30 mouse cellular contexts compared by ENCODE assay signal in the genomic region with DNA sequence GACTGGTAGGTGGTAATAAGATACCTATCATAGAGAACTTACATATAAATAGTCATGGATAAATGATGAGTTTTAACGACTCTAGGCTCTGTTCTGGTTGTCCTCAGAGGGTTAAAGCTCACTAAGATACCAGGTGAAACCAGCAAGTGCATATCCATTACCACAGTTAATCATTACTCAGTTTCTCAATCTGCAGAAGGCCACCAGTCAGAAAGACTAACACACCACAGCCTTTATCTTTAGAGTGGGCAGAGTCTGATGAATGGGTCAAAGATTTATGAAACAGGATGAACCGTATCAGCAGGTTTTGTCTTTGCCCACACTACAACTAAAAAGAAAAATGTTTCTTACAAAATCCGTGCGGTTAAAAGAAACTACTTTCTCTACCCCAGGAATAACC. TPM values are rescaled to one million over a fixed set of nuclear protein-coding genes. Genes with fewer than 3 reads are reported as not detected.
DNase-seq lines count a peak whose midpoint lies in the region; ATAC-seq and TF ChIP-seq lines count a peak whose summit lies in the region.
"Had no signal": no experiment of that assay in that cellular context is flagged by ENCODE, and none has a peak within 500 bp of the region (broad histone marks: within the 10 kb centered on the region; RNA-seq: fewer than 3 reads in every experiment).

No protein-coding gene starts in this region.

- no peak overlapping the region for H3K4me2 ChIP-seq in kidney, postnatal 0 days (ENCODE audit: low read length)
- no peak overlapping the region for H3K4me2 ChIP-seq in kidney, embryonic 15.5 days
- H3K4me2 ChIP-seq in intestine, postnatal 0 days (replicated peaks; ENCODE audit: low read depth): no peak overlapping the region
- peak overlapping the region; percentile 23; the same call in 1 of the 2 replicates for H3K4me2 ChIP-seq in liver, embryonic 13.5 days
- no peak overlapping the region for H3K4me2 ChIP-seq in forebrain, embryonic 11.5 days (ENCODE audit: low read depth, low read length, severe bottlenecking)
- no peak overlapping the region for H3K4me2 ChIP-seq in midbrain, embryonic 15.5 days
- H3K4me2 ChIP-seq: embryonic facial prominence, embryonic 13.5 days; hindbrain, embryonic 15.5 days; midbrain, embryonic 13.5 days had no signal

- no peaks in the 10 kb centered on the region for H3K36me3 ChIP-seq in kidney, postnatal 0 days (ENCODE audit: insufficient read depth, low read length)
- H3K36me3 ChIP-seq in kidney, embryonic 15.5 days: no peaks in the 10 kb centered on the region
- H3K36me3 ChIP-seq in intestine, postnatal 0 days (ENCODE audit: control insufficient read depth, insufficient read depth): no peaks in the 10 kb centered on the region
- no peaks in the 10 kb centered on the region for H3K36me3 ChIP-seq in liver, embryonic 13.5 days
- no peaks in the 10 kb centered on the region for H3K36me3 ChIP-seq in small intestine, adult 2 months (ENCODE audit: control insufficient read depth, insufficient read depth, low read length)
- no peaks in the 10 kb centered on the region for H3K36me3 ChIP-seq in forebrain, embryonic 11.5 days (ENCODE audit: control insufficient read depth, insufficient read depth, low read length)
- H3K36me3 ChIP-seq in midbrain, embryonic 15.5 days (replicated peaks): no peaks in the 10 kb centered on the region
- H3K36me3 ChIP-seq: embryonic facial prominence, embryonic 13.5 days; forebrain, embryonic 10.5 days; hindbrain, embryonic 10.5 days; hindbrain, embryonic 15.5 days; midbrain, embryonic 13.5 days had no signal

- no peak for TF ChIP-seq CTCF in kidney, postnatal 0 days (IDR thresholded peaks at IDR 0.05; ENCODE audit: low read depth)
- no peak for TF ChIP-seq CTCF in intestine, postnatal 0 days (IDR thresholded peaks at IDR 0.05; ENCODE audit: low read depth)
- no peak for TF ChIP-seq CTCF in small intestine, adult 2 months (IDR thresholded peaks at IDR 0.05; ENCODE audit: extremely low read depth, insufficient read length, insufficient replicate concordance, low read depth, low read length)

- H3K27me3 ChIP-seq in kidney, postnatal 0 days (ENCODE audit: insufficient read depth, low read length): no peaks in the 10 kb centered on the region
- no peaks in the 10 kb centered on the region for H3K27me3 ChIP-seq in kidney, embryonic 15.5 days
- no peaks in the 10 kb centered on the region for H3K27me3 ChIP-seq in intestine, postnatal 0 days (replicated peaks; ENCODE audit: control insufficient read depth, insufficient read depth, low read length)
- no peaks in the 10 kb centered on the region for H3K27me3 ChIP-seq in liver, embryonic 13.5 days
- H3K27me3 ChIP-seq in small intestine, adult 2 months (ENCODE audit: control insufficient read depth, insufficient read depth, low read length): no peaks in the 10 kb centered on the region
- H3K27me3 ChIP-seq in forebrain, embryonic 11.5 days (ENCODE audit: control insufficient read depth, insufficient read depth, low read length): no peaks in the 10 kb centered on the region
- no peaks in the 10 kb centered on the region for H3K27me3 ChIP-seq in midbrain, embryonic 15.5 days (replicated peaks)
- H3K27me3 ChIP-seq: embryonic facial prominence, embryonic 13.5 days; hindbrain, embryonic 15.5 days; megakaryocyte, embryonic 14.5 days; midbrain, embryonic 13.5 days had no signal

- H3K27ac ChIP-seq in kidney, postnatal 0 days: no peak overlapping the region
- H3K27ac ChIP-seq in kidney, embryonic 15.5 days: no peak overlapping the region
- no peak overlapping the region for H3K27ac ChIP-seq in intestine, postnatal 0 days (ENCODE audit: low read depth, low read length)
- H3K27ac ChIP-seq in liver, embryonic 13.5 days: no peak overlapping the region
- H3K27ac ChIP-seq in small intestine, adult 2 months (ENCODE audit: insufficient read depth, low read depth, low read length): peak overlapping the region; percentile 67
- H3K27ac ChIP-seq in forebrain, embryonic 11.5 days (ENCODE audit: low read depth, low read length): no peak overlapping the region
- H3K27ac ChIP-seq in midbrain, embryonic 15.5 days: no peak overlapping the region
- H3K27ac ChIP-seq: embryonic facial prominence, embryonic 13.5 days; forebrain, embryonic 10.5 days; gastrocnemius, adult 2 months; hindbrain, embryonic 10.5 days; hindbrain, embryonic 15.5 days; midbrain, embryonic 13.5 days had no signal

- no peaks in the 10 kb centered on the region for H3K9me3 ChIP-seq in kidney, postnatal 0 days (replicated peaks; ENCODE audit: low read length)
- H3K9me3 ChIP-seq in kidney, embryonic 15.5 days (replicated peaks): no peaks in the 10 kb centered on the region
- H3K9me3 ChIP-seq in intestine, postnatal 0 days (ENCODE audit: control insufficient read depth): no peaks in the 10 kb centered on the region
- no peaks in the 10 kb centered on the region for H3K9me3 ChIP-seq in liver, embryonic 13.5 days (replicated peaks)
- H3K9me3 ChIP-seq in forebrain, embryonic 11.5 days (ENCODE audit: control insufficient read depth, low read length): no peaks in the 10 kb centered on the region
- H3K9me3 ChIP-seq in midbrain, embryonic 15.5 days: no peaks in the 10 kb centered on the region
- H3K9me3 ChIP-seq: embryonic facial prominence, embryonic 13.5 days; forebrain, embryonic 10.5 days; hindbrain, embryonic 10.5 days; hindbrain, embryonic 15.5 days; megakaryocyte, embryonic 14.5 days; midbrain, embryonic 13.5 days had no signal

- no peaks in the 10 kb centered on the region; the same call in 1 of the 2 replicates for H3K4me1 ChIP-seq in kidney, postnatal 0 days (replicated peaks; ENCODE audit: insufficient read depth, low read length)
- no peaks in the 10 kb centered on the region for H3K4me1 ChIP-seq in kidney, embryonic 15.5 days
- no peaks in the 10 kb centered on the region for H3K4me1 ChIP-seq in intestine, postnatal 0 days (replicated peaks; ENCODE audit: control insufficient read depth, insufficient read depth, low read length)
- H3K4me1 ChIP-seq in liver, embryonic 13.5 days (replicated peaks): no peaks in the 10 kb centered on the region
- H3K4me1 ChIP-seq in small intestine, adult 2 months (ENCODE audit: control insufficient read depth, insufficient read depth, insufficient read length, low read length): peaks cover 4% of the 10 kb centered on the region; the same call in 1 of the 2 replicates
- no peaks in the 10 kb centered on the region for H3K4me1 ChIP-seq in forebrain, embryonic 11.5 days (replicated peaks; ENCODE audit: control insufficient read depth, insufficient read depth, low read length)
- H3K4me1 ChIP-seq in midbrain, embryonic 15.5 days: no peaks in the 10 kb centered on the region
- H3K4me1 ChIP-seq: embryonic facial prominence, embryonic 13.5 days; forebrain, embryonic 10.5 days; hindbrain, embryonic 10.5 days; hindbrain, embryonic 15.5 days; megakaryocyte, embryonic 14.5 days; midbrain, embryonic 13.5 days had no signal

- DNase-seq in kidney, postnatal 0 days (ENCODE audit: low spot score): no peak
- no peak for DNase-seq in liver, embryonic 13.5 days
- DNase-seq in gastrocnemius, adult 8-10 months (ENCODE audit: low spot score in 2 of 2): no peak
- no peak for DNase-seq in forebrain, embryonic 11.5 days (ENCODE audit: low spot score)
- DNase-seq: adrenal gland, adult 2 months; adrenal gland, postnatal 36 days; B cell, adult 2 months; cerebellum, adult 18-20 months; cerebellum, postnatal 10 days; gastrocnemius, adult 2 months; heart, postnatal 14 days; lung, adult 18-20 months; lung, postnatal 4 days; thymus, postnatal 4 days had no signal

- H3K9ac ChIP-seq in kidney, postnatal 0 days (ENCODE audit: low read depth, low read length): no peak overlapping the region
- H3K9ac ChIP-seq in kidney, embryonic 15.5 days: no peak overlapping the region
- no peak overlapping the region for H3K9ac ChIP-seq in intestine, postnatal 0 days (ENCODE audit: low read depth, low read length)
- no peak overlapping the region for H3K9ac ChIP-seq in liver, embryonic 13.5 days
- H3K9ac ChIP-seq in forebrain, embryonic 11.5 days (ENCODE audit: low read length): no peak overlapping the region
- H3K9ac ChIP-seq in midbrain, embryonic 15.5 days: no peak overlapping the region
- H3K9ac ChIP-seq: embryonic facial prominence, embryonic 13.5 days; hindbrain, embryonic 15.5 days; midbrain, embryonic 13.5 days had no signal

- TF ChIP-seq POLR2A in small intestine, adult 2 months (IDR thresholded peaks at IDR 0.05; ENCODE audit: low read depth, low read length): no peak

- peak; percentile 49; the same call in 1 of the 2 replicates for ATAC-seq in kidney, postnatal 0 days (replicated peaks; ENCODE audit: low FRiP score, low read depth)
- no peak for ATAC-seq in kidney, embryonic 15.5 days (replicated peaks; ENCODE audit: low FRiP score)
- peak; percentile 94 for ATAC-seq in intestine, postnatal 0 days
- ATAC-seq in liver, embryonic 13.5 days (ENCODE audit: low read depth): peak; percentile 71
- no peak for ATAC-seq in forebrain, embryonic 11.5 days (replicated peaks; ENCODE audit: low FRiP score)
- ATAC-seq in midbrain, embryonic 15.5 days (replicated peaks): no peak
- ATAC-seq: activated CD4-positive, CD25-positive, alpha-beta regulatory T cell, adult 4 months; forebrain, embryonic 16.5 days; inflammation-experienced regulatory T-cells, adult 6 months; lung, postnatal 0 days; midbrain, embryonic 13.5 days had no signal

- H3K4me3 ChIP-seq in kidney, postnatal 0 days (replicated peaks; ENCODE audit: low read depth, low read length): no peak overlapping the region
- no peak overlapping the region for H3K4me3 ChIP-seq in kidney, embryonic 15.5 days (replicated peaks)
- no peak overlapping the region for H3K4me3 ChIP-seq in intestine, postnatal 0 days (ENCODE audit: low read depth, low read length)
- H3K4me3 ChIP-seq in liver, embryonic 13.5 days (replicated peaks): no peak overlapping the region
- H3K4me3 ChIP-seq in small intestine, adult 2 months (ENCODE audit: low read depth, low read length): no peak overlapping the region
- no peak overlapping the region for H3K4me3 ChIP-seq in forebrain, embryonic 11.5 days (ENCODE audit: low read depth, low read length)
- no peak overlapping the region for H3K4me3 ChIP-seq in midbrain, embryonic 15.5 days
- H3K4me3 ChIP-seq: embryonic facial prominence, embryonic 13.5 days; forebrain, embryonic 10.5 days; gastrocnemius, adult 2 months; hindbrain, embryonic 10.5 days; hindbrain, embryonic 15.5 days; megakaryocyte, embryonic 14.5 days; midbrain, embryonic 13.5 days had no signal

- 65% methylated on average over 4 of the region's 4 CpGs for WGBS in kidney, postnatal 0 days
- 78% methylated on average over 4 of the region's 4 CpGs for WGBS in kidney, embryonic 15.5 days
- WGBS in intestine, postnatal 0 days: 33% methylated on average over 4 of the region's 4 CpGs
- WGBS in liver, embryonic 13.5 days (ENCODE audit: insufficient replicate concordance): 68% methylated on average over 4 of the region's 4 CpGs
- 30% methylated on average over 4 of the region's 4 CpGs for WGBS in small intestine, adult 2 months
- 91% methylated on average over 4 of the region's 4 CpGs for WGBS in forebrain, embryonic 11.5 days
- WGBS in midbrain, embryonic 15.5 days: 90% methylated on average over 4 of the region's 4 CpGs

RNA-seq across cellular contexts. Expression of a gene that starts 35.1 kb away (rescaled TPM):
- polyA plus RNA-seq in kidney, postnatal 0 days (2015; fragmentation: Nextera tagmentation; extraction: Ambion mirVana): 11.5 and 11.8 TPM in 2 replicates
- polyA plus RNA-seq in kidney, embryonic 15.5 days (2015; fragmentation: Nextera tagmentation; extraction: Ambion mirVana): 10.5 and 11.0 TPM in 2 replicates
- polyA plus RNA-seq in intestine, postnatal 0 days (2015; fragmentation: Nextera tagmentation; extraction: Ambion mirVana): 3.1 and 3.9 TPM in 2 replicates
- 7.2 and 8.0 TPM in 2 replicates for polyA plus RNA-seq in liver, embryonic 13.5 days (2015; fragmentation: Nextera tagmentation; extraction: Ambion mirVana)
- 0.19 and 0.79 TPM in 2 replicates for polyA plus RNA-seq in small intestine, adult 2 months (2012; rRNA removed)
- total RNA-seq in gastrocnemius, adult 8-10 months (2022): 10 to 100 TPM; 10.7 to 14.8 (median 13.2) TPM
- polyA plus RNA-seq in forebrain, embryonic 11.5 days (2014; fragmentation: Nextera tagmentation; extraction: Ambion mirVana): 9.0 and 10.3 TPM in 2 replicates
- 5.2 and 7.0 TPM in 2 replicates for polyA plus RNA-seq in midbrain, embryonic 15.5 days (2015; fragmentation: Nextera tagmentation; extraction: Ambion mirVana)

RNA-seq across cellular contexts. Expression of a gene that starts 35.3 kb away (rescaled TPM):
- polyA plus RNA-seq in kidney, postnatal 0 days (2015; fragmentation: Nextera tagmentation; extraction: Ambion mirVana): 160 and 161 TPM in 2 replicates
- polyA plus RNA-seq in kidney, embryonic 15.5 days (2015; fragmentation: Nextera tagmentation; extraction: Ambion mirVana): 102 and 105 TPM in 2 replicates
- polyA plus RNA-seq in intestine, postnatal 0 days (2015; fragmentation: Nextera tagmentation; extraction: Ambion mirVana): 40.8 TPM in 2 replicates
- 127 and 130 TPM in 2 replicates for polyA plus RNA-seq in liver, embryonic 13.5 days (2015; fragmentation: Nextera tagmentation; extraction: Ambion mirVana)
- polyA plus RNA-seq in small intestine, adult 2 months (2012; rRNA removed): 33.8 and 223 TPM in 2 replicates
- 100 to 1,000 TPM; 118 to 138 (median 133) TPM for total RNA-seq in gastrocnemius, adult 8-10 months (2022)
- polyA plus RNA-seq in forebrain, embryonic 11.5 days (2014; fragmentation: Nextera tagmentation; extraction: Ambion mirVana): 89.4 TPM in 2 replicates
- polyA plus RNA-seq in midbrain, embryonic 15.5 days (2015; fragmentation: Nextera tagmentation; extraction: Ambion mirVana): 92.5 and 99.2 TPM in 2 replicates

RNA-seq across cellular contexts. Expression of a gene that starts 55.8 kb away (rescaled TPM):
- polyA plus RNA-seq in kidney, postnatal 0 days (2015; fragmentation: Nextera tagmentation; extraction: Ambion mirVana): 0.76 and 0.80 TPM in 2 replicates
- polyA plus RNA-seq in kidney, embryonic 15.5 days (2015; fragmentation: Nextera tagmentation; extraction: Ambion mirVana): 0.78 and 1.1 TPM in 2 replicates
- polyA plus RNA-seq in intestine, postnatal 0 days (2015; fragmentation: Nextera tagmentation; extraction: Ambion mirVana): 1.0 and 1.2 TPM in 2 replicates
- 0.35 and 0.39 TPM in 2 replicates for polyA plus RNA-seq in liver, embryonic 13.5 days (2015; fragmentation: Nextera tagmentation; extraction: Ambion mirVana)
- polyA plus RNA-seq in small intestine, adult 2 months (2012; rRNA removed): 3.1 and 3.2 TPM in 2 replicates
- under 1 TPM; 0.29 to 0.58 (median 0.39) TPM for total RNA-seq in gastrocnemius, adult 8-10 months (2022)
- polyA plus RNA-seq in forebrain, embryonic 11.5 days (2014; fragmentation: Nextera tagmentation; extraction: Ambion mirVana): 0.15 and 0.35 TPM in 2 replicates
- polyA plus RNA-seq in midbrain, embryonic 15.5 days (2015; fragmentation: Nextera tagmentation; extraction: Ambion mirVana): 0.51 and 0.65 TPM in 2 replicates
- total RNA-seq: common myeloid progenitor, adult 5-6 weeks; monocyte, adult 5-6 weeks had no signal

Comparison
In these comparisons a context has a peak if more than half of its experiments do, and no peak if none do; other contexts are left out.
1. ATAC-seq: peak in kidney, postnatal 0 days (single experiment), intestine, postnatal 0 days (single experiment) and liver, embryonic 13.5 days (single experiment); none in kidney, embryonic 15.5 days (single experiment), forebrain, embryonic 11.5 days (single experiment) and midbrain, embryonic 15.5 days (single experiment).